Mouse (Mus musculus) brain, embryonic 14.5 days (tissue): Measurements from ENCODE around the gene Gpr108. TPM values are rescaled to one million over a fixed set of nuclear protein-coding genes. Genes with fewer than 3 reads are reported as not detected.
"Not testable (repeated sequence)": the region's sequence is repeated elsewhere in the genome, so short reads cannot be mapped to it uniquely, and the experiment has no call there.

Source experiments
- DNase-seq: peaks from one replicate; pipeline ENCODE4 v3.0.0-alpha.2; 2011; ENCODE audit warnings: low read depth
- CTCF ChIP-seq: fragments of 200-500 bp; IDR thresholded peaks from 2 replicates; pipeline ENCODE4 v1.5.1; 2012; ENCODE audit warnings: inconsistent platforms, mild to moderate bottlenecking, moderate library complexity, borderline replicate concordance; ENCODE audit not compliant: insufficient read depth, insufficient read length; ENCODE audit errors: extremely low read depth
- POLR2A ChIP-seq: fragments of 200-500 bp; IDR thresholded peaks from 2 replicates; pipeline ENCODE4 v1.6.1; 2012; ENCODE audit warnings: mild to moderate bottlenecking, inconsistent platforms, borderline replicate concordance; ENCODE audit not compliant: poor library complexity, insufficient read depth, insufficient read length, severe bottlenecking; ENCODE audit errors: extremely low read depth
- polyA plus RNA-seq: library from polyadenylated mRNA; depleted of rRNA; stranded (reverse); fragments of >200 nt; gene quantifications from 2 replicates; pipeline ENCODE4 v1.2.3, GENCODE M21; 2012

Gpr108 gene
- polyA plus RNA-seq, 1 experiment: 18.3 TPM

- no peak for TF ChIP-seq CTCF
- TF ChIP-seq POLR2A: no peak
- no peak for DNase-seq
Measured at GRCm38 (mm10) chr17:57279591-57280224, 31.5 kb upstream of the Gpr108 start.

GRCm38 (mm10) chr17:57278943-57279590, 30.8 kb upstream of the Gpr108 start, which contains the start of gene Vav1:
Gene Vav1, plus strand, starts transcription at chr17:57279100.
- TF ChIP-seq POLR2A (no peak), CTCF (no peak)
- DNase-seq: no peak

DNA sequence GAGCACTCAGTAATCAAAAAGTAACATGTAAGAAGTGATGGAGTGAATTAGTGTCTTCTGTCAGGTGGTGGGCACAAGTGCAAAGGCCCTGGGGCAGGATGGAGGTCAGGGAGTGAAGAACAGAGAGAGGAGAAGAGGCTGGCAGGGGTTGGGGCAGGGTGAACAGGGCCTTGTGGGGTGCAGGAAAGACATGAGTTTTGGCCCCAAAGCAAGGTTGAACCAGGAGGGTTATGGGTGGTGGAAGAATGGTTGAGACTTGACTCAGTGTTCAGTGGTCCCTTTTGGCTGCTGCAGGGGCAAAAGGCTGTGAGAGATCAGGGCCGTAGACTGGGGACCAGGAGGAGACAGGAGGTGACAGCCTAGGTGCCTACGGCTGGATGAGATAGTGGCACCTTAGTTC, 30.3 kb upstream of the Gpr108 start:
- no peak for DNase-seq
- no peak for TF ChIP-seq POLR2A
- no peak for TF ChIP-seq CTCF

- DNase-seq: not testable (repeated sequence)
Measured at GRCm38 (mm10) chr17:57277598-57278261, 29.5 kb upstream of the Gpr108 start.

GRCm38 (mm10) chr17:57276634-57277121, 28.4 kb upstream of the Gpr108 start:
- DNase-seq: peak; percentile 94
- TF ChIP-seq CTCF: peak; percentile 87
- no peak for TF ChIP-seq POLR2A

GRCm38 (mm10) chr17:57275997-57276351, 27.7 kb upstream of the Gpr108 start:
- peak; percentile 34 for DNase-seq
- no peak for TF ChIP-seq CTCF
- TF ChIP-seq POLR2A: no peak

- DNase-seq: peak; percentile 78
- no peak for TF ChIP-seq POLR2A
- TF ChIP-seq CTCF: no peak
Measured at GRCm38 (mm10) chr17:57275111-57275996, 27.1 kb upstream of the Gpr108 start.

DNA sequence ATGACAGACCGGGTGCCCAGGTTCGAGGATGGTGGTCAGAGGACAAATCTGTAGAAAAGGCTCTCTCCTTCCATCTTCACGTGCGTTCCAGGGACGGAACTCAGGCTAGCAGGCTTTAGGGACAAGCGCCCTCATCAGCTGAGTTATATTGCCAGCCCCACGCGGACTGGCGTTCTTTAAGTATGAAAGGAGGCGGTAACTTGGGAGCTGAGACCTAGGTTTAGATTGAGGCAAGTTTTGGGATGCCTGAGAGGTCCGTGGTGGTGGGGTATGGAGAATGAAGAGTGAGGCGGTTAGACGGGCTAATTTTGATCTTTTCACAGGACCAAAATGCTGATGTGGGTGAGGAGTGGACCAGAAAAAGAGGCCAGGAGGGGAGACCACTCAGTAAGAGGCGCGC, 26.4 kb upstream of the Gpr108 start:
- peak; percentile 26 for DNase-seq
- TF ChIP-seq POLR2A (no peak), CTCF (no peak)

- TF ChIP-seq POLR2A (no peak), CTCF (no peak)
- no peak for DNase-seq
Measured at GRCm38 (mm10) chr17:57273846-57274245, 25.6 kb upstream of the Gpr108 start.

- TF ChIP-seq POLR2A: no peak
- no peak for TF ChIP-seq CTCF
Measured at GRCm38 (mm10) chr17:57271301-57271700, 23.1 kb upstream of the Gpr108 start.

GRCm38 (mm10) chr17:57267556-57268126, 19.4 kb upstream of the Gpr108 start:
- DNase-seq: no peak
- no peak for TF ChIP-seq CTCF
- no peak for TF ChIP-seq POLR2A

More at GRCm38 (mm10) chr17:57271301-57271700, 23.1 kb upstream of the Gpr108 start:
- no peak for DNase-seq
